Mouse (Mus musculus): ENCODE data around the gene Amigo1.
"Not testable (repeated sequence)": the region's sequence is repeated elsewhere in the genome, so short reads cannot be mapped to it uniquely, and the experiment has no call there.

DNA sequence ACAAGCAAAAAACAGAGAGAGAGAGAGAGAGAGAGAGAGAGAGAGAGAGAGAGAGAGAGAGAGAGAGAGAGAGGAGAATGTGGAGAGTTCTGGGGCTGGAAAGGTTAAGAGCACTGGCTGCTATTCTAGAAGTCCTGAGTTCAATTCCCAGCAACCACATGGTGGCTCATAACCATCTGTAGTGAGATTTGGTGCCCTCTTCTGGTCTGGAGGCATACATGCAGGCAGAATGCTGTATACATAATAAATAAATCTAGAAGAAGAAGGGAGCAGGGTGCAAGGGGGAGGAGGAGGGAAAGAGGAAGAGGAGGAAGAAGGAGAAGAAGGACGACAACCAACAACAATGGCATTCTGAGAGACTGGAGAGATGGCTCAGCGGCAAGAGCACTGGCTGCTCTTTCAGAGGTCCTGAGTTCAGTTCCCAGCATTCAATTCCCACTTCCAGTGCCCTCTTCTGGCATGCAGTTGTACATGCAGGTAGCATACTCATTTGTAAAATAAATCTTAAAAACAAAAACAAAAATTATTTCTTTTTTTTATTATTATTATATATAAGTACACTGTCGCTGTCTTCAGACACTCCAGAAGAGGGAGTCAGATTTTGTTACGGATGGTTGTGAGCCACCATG, 51.5 kb downstream of the Amigo1 start:
- TF ChIP-seq GATA1, TAL1 (IDR thresholded peaks at IDR 0.05; ENCODE audit: low read length): not testable (repeated sequence)

All from erythroblast, embryonic 14.5 days (primary cell).